Comparison of ENCODE assay signal across 16 mouse cellular contexts in genomic region chr4:25407842-25408241, GRCm38 (mm10).
DNase-seq lines count a peak whose midpoint lies in the region; ATAC-seq and TF ChIP-seq lines count a peak whose summit lies in the region.
"Had no signal": no experiment of that assay in that cellular context is flagged by ENCODE, and none has a peak within 500 bp of the region (broad histone marks: within the 10 kb centered on the region; RNA-seq: fewer than 3 reads in every experiment).

No protein-coding gene starts in this region.

- TF ChIP-seq POLR2A in olfactory bulb, adult 2 months (IDR thresholded peaks at IDR 0.05; ENCODE audit: insufficient read depth, low read depth, low read length), result no peak
- no peak for TF ChIP-seq POLR2A in kidney, adult 2 months (IDR thresholded peaks at IDR 0.05; ENCODE audit: low read depth, low read length)

- H3K9ac ChIP-seq in neural tube, embryonic 11.5 days (ENCODE audit: low read length), result no peak overlapping the region
- no peak overlapping the region for H3K9ac ChIP-seq in hindbrain, embryonic 12.5 days
- 0 out of 2 replicates have a peak overlapping the region, but pooled peaks have one; percentile 5 for H3K9ac ChIP-seq in midbrain, embryonic 13.5 days (replicated peaks)
- H3K9ac ChIP-seq in liver, embryonic 11.5 days (ENCODE audit: low read depth, low read length), result no peak overlapping the region
- H3K9ac ChIP-seq: heart, embryonic 13.5 days; limb, embryonic 12.5 days had no signal

- no peaks in the 10 kb centered on the region for H3K9me3 ChIP-seq in neural tube, embryonic 11.5 days (ENCODE audit: control insufficient read depth, low read length)
- no peaks in the 10 kb centered on the region for H3K9me3 ChIP-seq in hindbrain, embryonic 12.5 days (replicated peaks)
- H3K9me3 ChIP-seq in midbrain, embryonic 13.5 days, result no peaks in the 10 kb centered on the region
- no peaks in the 10 kb centered on the region for H3K9me3 ChIP-seq in liver, embryonic 11.5 days (ENCODE audit: control insufficient read depth, low read length)
- H3K9me3 ChIP-seq: heart, embryonic 13.5 days; limb, embryonic 12.5 days had no signal

- H3K4me1 ChIP-seq in neural tube, embryonic 11.5 days (ENCODE audit: control insufficient read depth, insufficient read depth, low read length), result peaks cover 3% of the 10 kb centered on the region
- H3K4me1 ChIP-seq in hindbrain, embryonic 12.5 days, result peaks cover 30% of the 10 kb centered on the region
- peaks cover 33% of the 10 kb centered on the region for H3K4me1 ChIP-seq in midbrain, embryonic 13.5 days (replicated peaks)
- no peaks in the 10 kb centered on the region for H3K4me1 ChIP-seq in olfactory bulb, adult 2 months (ENCODE audit: control insufficient read depth, insufficient read depth, low read length)
- no peaks in the 10 kb centered on the region for H3K4me1 ChIP-seq in kidney, adult 2 months (ENCODE audit: control insufficient read depth, insufficient read depth, low read length)
- H3K4me1 ChIP-seq in liver, embryonic 11.5 days (replicated peaks; ENCODE audit: control insufficient read depth, insufficient read depth, low read length), result no peaks in the 10 kb centered on the region

- H3K27ac ChIP-seq in neural tube, embryonic 11.5 days (ENCODE audit: low read depth, low read length), result no peak overlapping the region
- H3K27ac ChIP-seq in hindbrain, embryonic 12.5 days, result peak overlapping the region; percentile 81
- peak overlapping the region; percentile 93 for H3K27ac ChIP-seq in midbrain, embryonic 13.5 days
- H3K27ac ChIP-seq in olfactory bulb, adult 2 months (ENCODE audit: insufficient read depth, low read depth, low read length), result 0 out of 2 replicates have a peak overlapping the region, but pooled peaks have one; percentile 69
- no peak overlapping the region for H3K27ac ChIP-seq in kidney, adult 2 months (ENCODE audit: insufficient read depth, low read depth, low read length)
- H3K27ac ChIP-seq in liver, embryonic 11.5 days (ENCODE audit: low read depth, low read length), result no peak overlapping the region
- H3K27ac ChIP-seq: heart, embryonic 13.5 days had no signal

- WGBS in neural tube, embryonic 11.5 days, result 51% methylated on average over 4 of the region's 4 CpGs
- WGBS in hindbrain, embryonic 12.5 days, result 36% methylated on average over 4 of the region's 4 CpGs
- WGBS in midbrain, embryonic 13.5 days, result 6% methylated on average over 4 of the region's 4 CpGs
- WGBS in olfactory bulb, adult 2 months, result 27% methylated on average over 4 of the region's 4 CpGs
- WGBS in kidney, adult 2 months, result 35% methylated on average over 4 of the region's 4 CpGs
- 58% methylated on average over 4 of the region's 4 CpGs for WGBS in liver, embryonic 11.5 days

- ATAC-seq in neural tube, embryonic 11.5 days (ENCODE audit: insufficient read depth, low FRiP score, low TSS enrichment), result 0 out of 2 replicates have a peak, but pooled peaks have one; percentile 29
- ATAC-seq in hindbrain, embryonic 12.5 days (ENCODE audit: low FRiP score), result peak; percentile 26; the same call in 1 of the 2 replicates
- peak; percentile 68 for ATAC-seq in midbrain, embryonic 13.5 days
- ATAC-seq in liver, embryonic 11.5 days (replicated peaks; ENCODE audit: low FRiP score), result no peak

- H3K36me3 ChIP-seq in neural tube, embryonic 11.5 days (ENCODE audit: control insufficient read depth, insufficient read depth, low read length), result no peaks in the 10 kb centered on the region
- no peaks in the 10 kb centered on the region for H3K36me3 ChIP-seq in hindbrain, embryonic 12.5 days
- no peaks in the 10 kb centered on the region for H3K36me3 ChIP-seq in midbrain, embryonic 13.5 days
- no peaks in the 10 kb centered on the region for H3K36me3 ChIP-seq in kidney, adult 2 months (ENCODE audit: control insufficient read depth, insufficient read depth, low read length)
- H3K36me3 ChIP-seq in liver, embryonic 11.5 days (ENCODE audit: control insufficient read depth, insufficient read depth, low read length), result no peaks in the 10 kb centered on the region
- H3K36me3 ChIP-seq: heart, embryonic 13.5 days; limb, embryonic 12.5 days had no signal

- no peak for TF ChIP-seq CTCF in olfactory bulb, adult 2 months (IDR thresholded peaks at IDR 0.05; ENCODE audit: insufficient read depth, low read depth, low read length)
- TF ChIP-seq CTCF in kidney, adult 2 months (conservative IDR thresholded peaks at IDR 0.05; ENCODE audit: insufficient read depth, insufficient read length, low read depth, low read length), result no peak

- DNase-seq in neural tube, embryonic 11.5 days (ENCODE audit: low spot score), result no peak
- DNase-seq in neural tube, embryonic 10.5 days (ENCODE audit: extremely low spot score, low spot score), result no peak
- no peak for DNase-seq in c-Kit-positive CD71-positive TER-119-positive erythroid progenitor cells, embryonic 14.5 days (ENCODE audit: low spot score)
- DNase-seq in kidney, adult 2 months, result no peak
- DNase-seq in liver, embryonic 11.5 days (ENCODE audit: low spot score), result no peak
- DNase-seq: cerebellum, adult 11 months; heart, postnatal 4 days; kidney, adult 8-10 months; lung, postnatal 4 days; right cerebral cortex, postnatal 4 days; thymus, adult 18-20 months had no signal

- H3K4me3 ChIP-seq in neural tube, embryonic 11.5 days (ENCODE audit: low read depth, low read length), result no peak overlapping the region
- no peak overlapping the region for H3K4me3 ChIP-seq in hindbrain, embryonic 12.5 days
- H3K4me3 ChIP-seq in midbrain, embryonic 13.5 days (replicated peaks), result no peak overlapping the region
- no peak overlapping the region for H3K4me3 ChIP-seq in olfactory bulb, adult 2 months (ENCODE audit: insufficient read depth, low read depth, low read length)
- no peak overlapping the region for H3K4me3 ChIP-seq in kidney, adult 2 months (ENCODE audit: insufficient read depth, low read depth, low read length)
- H3K4me3 ChIP-seq in liver, embryonic 11.5 days (ENCODE audit: low read depth, low read length), result no peak overlapping the region
- H3K4me3 ChIP-seq: heart, embryonic 13.5 days; limb, embryonic 12.5 days had no signal

- no peak overlapping the region for H3K4me2 ChIP-seq in neural tube, embryonic 11.5 days (ENCODE audit: low read depth)
- H3K4me2 ChIP-seq in hindbrain, embryonic 12.5 days (replicated peaks), result no peak overlapping the region
- H3K4me2 ChIP-seq in midbrain, embryonic 13.5 days (replicated peaks), result 0 out of 2 replicates have a peak overlapping the region, but pooled peaks have one; percentile 25
- H3K4me2 ChIP-seq in liver, embryonic 11.5 days, result no peak overlapping the region
- H3K4me2 ChIP-seq: heart, embryonic 13.5 days; limb, embryonic 12.5 days had no signal

- no peaks in the 10 kb centered on the region for H3K27me3 ChIP-seq in neural tube, embryonic 11.5 days (ENCODE audit: control insufficient read depth, insufficient read depth, low read length)
- H3K27me3 ChIP-seq in hindbrain, embryonic 12.5 days, result no peaks in the 10 kb centered on the region
- H3K27me3 ChIP-seq in midbrain, embryonic 13.5 days, result no peaks in the 10 kb centered on the region
- no peaks in the 10 kb centered on the region for H3K27me3 ChIP-seq in kidney, adult 2 months (replicated peaks; ENCODE audit: control insufficient read depth, insufficient read depth, low read length)
- no peaks in the 10 kb centered on the region for H3K27me3 ChIP-seq in liver, embryonic 11.5 days (replicated peaks; ENCODE audit: control insufficient read depth, insufficient read depth, low read length)
- H3K27me3 ChIP-seq: heart, embryonic 13.5 days; limb, embryonic 12.5 days had no signal

Comparison
In these comparisons a context has a peak if more than half of its experiments do, and no peak if none do; other contexts are left out.
1. H3K27ac ChIP-seq: peak in hindbrain, embryonic 12.5 days (single experiment), midbrain, embryonic 13.5 days (single experiment) and olfactory bulb, adult 2 months (single experiment); none in neural tube, embryonic 11.5 days (single experiment), kidney, adult 2 months (single experiment) and liver, embryonic 11.5 days (single experiment).